In genomic region chr12:111443921-111444831, GRCm38 (mm10) we compare ENCODE assay signal across 13 mouse cellular contexts. TPM values are rescaled to one million over a fixed set of nuclear protein-coding genes. Genes with fewer than 3 reads are reported as not detected.
DNase-seq lines count a peak whose midpoint lies in the region; ATAC-seq and TF ChIP-seq lines count a peak whose summit lies in the region.
"Had no signal": no experiment of that assay in that cellular context is flagged by ENCODE, and none has a peak within 500 bp of the region (broad histone marks: within the 10 kb centered on the region; RNA-seq: fewer than 3 reads in every experiment).

No protein-coding gene starts in this region.

- H3K27me3 ChIP-seq in megakaryocyte, embryonic 14.5 days (replicated peaks) = peaks cover 42% of the 10 kb centered on the region
- H3K27me3 ChIP-seq in stomach, postnatal 0 days (ENCODE audit: control insufficient read depth, insufficient read depth, low read length) = peaks cover 23% of the 10 kb centered on the region

- H3K9ac ChIP-seq in stomach, postnatal 0 days (ENCODE audit: low read length) = no peak overlapping the region
- H3K9ac ChIP-seq: hindbrain, embryonic 12.5 days had no signal

- TF ChIP-seq CTCF in stomach, postnatal 0 days (IDR thresholded peaks at IDR 0.05; ENCODE audit: low read depth) = no peak

- H3K36me3 ChIP-seq in megakaryocyte, embryonic 14.5 days (replicated peaks; ENCODE audit: low read length) = peaks cover 48% of the 10 kb centered on the region
- H3K36me3 ChIP-seq in stomach, postnatal 0 days (ENCODE audit: control insufficient read depth, insufficient read depth, low read length) = no peaks in the 10 kb centered on the region
- H3K36me3 ChIP-seq: hindbrain, embryonic 12.5 days had no signal

- 50% methylated on average over 10 of the region's 10 CpGs for WGBS in stomach, postnatal 0 days

- H3K4me3 ChIP-seq in megakaryocyte, embryonic 14.5 days (replicated peaks) = peak overlapping the region; percentile 94
- no peak overlapping the region for H3K4me3 ChIP-seq in stomach, postnatal 0 days (ENCODE audit: low read depth, low read length)
- H3K4me3 ChIP-seq: hindbrain, embryonic 12.5 days had no signal

- intact Hi-C loops in heart, postnatal 14 days (cut with DNase I) = no loop called here

- peaks cover 4% of the 10 kb centered on the region; the same call in 1 of the 2 replicates for H3K9me3 ChIP-seq in megakaryocyte, embryonic 14.5 days
- no peaks in the 10 kb centered on the region for H3K9me3 ChIP-seq in stomach, postnatal 0 days (ENCODE audit: control insufficient read depth, low read length)
- H3K9me3 ChIP-seq: hindbrain, embryonic 12.5 days had no signal

- H3K4me1 ChIP-seq in megakaryocyte, embryonic 14.5 days = peaks cover 84% of the 10 kb centered on the region
- no peaks in the 10 kb centered on the region for H3K4me1 ChIP-seq in stomach, postnatal 0 days (replicated peaks; ENCODE audit: control insufficient read depth, insufficient read depth)

- 0 out of 2 replicates have a peak overlapping the region, but pooled peaks have one; percentile 0 for H3K27ac ChIP-seq in stomach, postnatal 0 days (replicated peaks)
- H3K27ac ChIP-seq: hindbrain, embryonic 12.5 days had no signal

- ATAC-seq in megakaryocyte, adult 5-6 weeks (ENCODE audit: poor library complexity, severe bottlenecking) = no peak; the same call in 1 of the 2 replicates
- no peak for ATAC-seq in stomach, postnatal 0 days (ENCODE audit: low FRiP score, low TSS enrichment)
- ATAC-seq: activated CD4-positive, CD25-positive, alpha-beta regulatory T cell, adult 4 months; CD4-positive, CD25-positive, alpha-beta regulatory T cell, adult 4 months had no signal

- DNase-seq in heart, adult 11 months = peak; percentile 96
- no peak for DNase-seq in heart, postnatal 14 days
- DNase-seq in liver = peak; percentile 59
- DNase-seq in stomach, postnatal 0 days (ENCODE audit: low spot score) = no peak
- DNase-seq in urinary bladder, adult 18-20 months (ENCODE audit: low spot score in 2 of 2) = no peak
- no peak for DNase-seq in urinary bladder, postnatal 36 days (ENCODE audit: low spot score in 2 of 2)
- DNase-seq: cerebellum, adult 9-10 months had no signal

- TF ChIP-seq EP300 in stomach, postnatal 0 days (optimal IDR thresholded peaks at IDR 0.05) = no peak

- no peak overlapping the region for H3K4me2 ChIP-seq in stomach, postnatal 0 days (replicated peaks; ENCODE audit: low read depth)

RNA-seq across cellular contexts. Expression of gene Tnfaip2, which starts 1.9 kb away (rescaled TPM):
- total RNA-seq in heart, postnatal 14 days (2021) = 10 to 100 TPM; 38.0 to 40.4 TPM
- polyA plus RNA-seq in megakaryocyte, embryonic 14.5 days (2012; ENCODE audit: insufficient read depth, low replicate concordance) = 1.1 and 11.3 TPM in 2 replicates
- 42.7 and 43.7 TPM in 2 replicates for total RNA-seq in megakaryocyte, adult 5-6 weeks (2015)
- total RNA-seq in megakaryocyte, adult 5-6 weeks (2017) = 81.0 and 109 TPM in 2 replicates
- polyA plus RNA-seq in stomach, postnatal 0 days (2015; fragmentation: Nextera tagmentation; extraction: Ambion mirVana) = 14.5 and 15.6 TPM in 2 replicates
- polyA plus RNA-seq: activated CD4-positive, CD25-positive, alpha-beta regulatory T cell, adult 4 months; CD4-positive, CD25-positive, alpha-beta regulatory T cell, adult 4 months had no signal

RNA-seq across cellular contexts. Expression of gene Exoc3l4, which starts 27.4 kb away (rescaled TPM):
- total RNA-seq in heart, postnatal 14 days (2021) = 1 to 10 TPM; 4.1 to 5.5 TPM
- 38.6 and 61.4 TPM in 2 replicates for polyA plus RNA-seq in megakaryocyte, embryonic 14.5 days (2012; ENCODE audit: insufficient read depth, low replicate concordance)
- 0.39 and 1.1 TPM in 2 replicates for total RNA-seq in megakaryocyte, adult 5-6 weeks (2015)
- 0.29 TPM in 1 of 2 replicates, not detected in the other for total RNA-seq in megakaryocyte, adult 5-6 weeks (2017)
- 7.3 and 8.6 TPM in 2 replicates for polyA plus RNA-seq in stomach, postnatal 0 days (2015; fragmentation: Nextera tagmentation; extraction: Ambion mirVana)
- total RNA-seq: neutrophil, adult 5-6 weeks had no signal
- polyA plus RNA-seq: activated CD4-positive, CD25-positive, alpha-beta regulatory T cell, adult 4 months; CD4-positive, CD25-positive, alpha-beta regulatory T cell, adult 4 months had no signal

RNA-seq across cellular contexts. Expression of gene Lbhd2, which starts 37.6 kb away (rescaled TPM):
- not detected for total RNA-seq in heart, postnatal 14 days (2021)
- polyA plus RNA-seq in megakaryocyte, embryonic 14.5 days (2012; ENCODE audit: insufficient read depth, low replicate concordance) = not detected in 2 replicates
- not detected in 2 replicates for total RNA-seq in megakaryocyte, adult 5-6 weeks (2015)
- not detected in 2 replicates for total RNA-seq in megakaryocyte, adult 5-6 weeks (2017)
- 2.2 TPM in 2 replicates for polyA plus RNA-seq in stomach, postnatal 0 days (2015; fragmentation: Nextera tagmentation; extraction: Ambion mirVana)
- total RNA-seq: neutrophil, adult 5-6 weeks had no signal
- polyA plus RNA-seq: activated CD4-positive, CD25-positive, alpha-beta regulatory T cell, adult 4 months; CD4-positive, CD25-positive, alpha-beta regulatory T cell, adult 4 months had no signal

RNA-seq across cellular contexts. Expression of gene Gm266, which starts 41.4 kb away (rescaled TPM):
- total RNA-seq in heart, postnatal 14 days (2021) = 1 to 10 TPM; 1.2 to 1.7 TPM
- 0.22 TPM in 1 of 2 replicates, not detected in the other for polyA plus RNA-seq in megakaryocyte, embryonic 14.5 days (2012; ENCODE audit: insufficient read depth, low replicate concordance)
- not detected in 2 replicates for total RNA-seq in megakaryocyte, adult 5-6 weeks (2015)
- not detected in 2 replicates for total RNA-seq in megakaryocyte, adult 5-6 weeks (2017)
- polyA plus RNA-seq in stomach, postnatal 0 days (2015; fragmentation: Nextera tagmentation; extraction: Ambion mirVana) = 12.5 and 14.4 TPM in 2 replicates
- total RNA-seq: neutrophil, adult 5-6 weeks had no signal
- polyA plus RNA-seq: activated CD4-positive, CD25-positive, alpha-beta regulatory T cell, adult 4 months; CD4-positive, CD25-positive, alpha-beta regulatory T cell, adult 4 months had no signal

Comparison
In these comparisons a context has a peak if more than half of its experiments do, and no peak if none do; other contexts are left out.
1. DNase-seq: peak in heart, adult 11 months (single experiment) and liver (single experiment); none in heart, postnatal 14 days (0 of 2), stomach, postnatal 0 days (single experiment), urinary bladder, adult 18-20 months (0 of 2) and urinary bladder, postnatal 36 days (0 of 2).